ENCODE assay signal across 10 mouse cellular contexts in genomic region chr7:118409421-118409820, GRCm38 (mm10). TPM values are rescaled to one million over a fixed set of nuclear protein-coding genes. Genes with fewer than 3 reads are reported as not detected.
DNase-seq lines count a peak whose midpoint lies in the region; ATAC-seq and TF ChIP-seq lines count a peak whose summit lies in the region.
"Had no signal": no experiment of that assay in that cellular context is flagged by ENCODE, and none has a peak within 500 bp of the region (broad histone marks: within the 10 kb centered on the region; RNA-seq: fewer than 3 reads in every experiment).

No protein-coding gene starts in this region.

- no peak overlapping the region for H3K9ac ChIP-seq in forebrain, postnatal 0 days
- no peak overlapping the region for H3K9ac ChIP-seq in forebrain, embryonic 14.5 days (ENCODE audit: low read length)
- H3K9ac ChIP-seq: limb, embryonic 13.5 days had no signal

- TF ChIP-seq POLR2A in brain, embryonic 14.5 days (IDR thresholded peaks at IDR 0.05; ENCODE audit: borderline replicate concordance, extremely low read depth, insufficient read depth, insufficient read length, poor library complexity, severe bottlenecking): no peak

- no peaks in the 10 kb centered on the region for H3K27me3 ChIP-seq in forebrain, postnatal 0 days (ENCODE audit: insufficient read depth, low read length)
- no peaks in the 10 kb centered on the region for H3K27me3 ChIP-seq in forebrain, embryonic 14.5 days (replicated peaks; ENCODE audit: control insufficient read depth, insufficient read depth, low read length)
- H3K27me3 ChIP-seq: limb, embryonic 13.5 days had no signal

- H3K36me3 ChIP-seq in forebrain, postnatal 0 days (ENCODE audit: insufficient read depth): no peaks in the 10 kb centered on the region
- H3K36me3 ChIP-seq in forebrain, embryonic 14.5 days (ENCODE audit: control insufficient read depth, insufficient read depth, low read length): no peaks in the 10 kb centered on the region
- H3K36me3 ChIP-seq: limb, embryonic 13.5 days had no signal

- no peak overlapping the region for H3K27ac ChIP-seq in forebrain, postnatal 0 days (ENCODE audit: low read depth, low read length)
- no peak overlapping the region for H3K27ac ChIP-seq in forebrain, embryonic 14.5 days (ENCODE audit: low read depth, low read length)
- H3K27ac ChIP-seq: limb, embryonic 13.5 days had no signal

- no peak overlapping the region for H3K4me3 ChIP-seq in forebrain, postnatal 0 days (ENCODE audit: low read depth, low read length)
- no peak overlapping the region for H3K4me3 ChIP-seq in forebrain, embryonic 14.5 days (ENCODE audit: low read depth, low read length)
- H3K4me3 ChIP-seq: limb, embryonic 13.5 days had no signal

- no peak overlapping the region for H3K4me2 ChIP-seq in forebrain, postnatal 0 days (ENCODE audit: low read depth)
- H3K4me2 ChIP-seq in forebrain, embryonic 14.5 days (ENCODE audit: low read length): no peak overlapping the region
- H3K4me2 ChIP-seq: limb, embryonic 13.5 days had no signal

- no peaks in the 10 kb centered on the region for H3K9me3 ChIP-seq in forebrain, postnatal 0 days (ENCODE audit: low read length)
- H3K9me3 ChIP-seq in forebrain, embryonic 14.5 days (replicated peaks; ENCODE audit: control insufficient read depth, low read length): no peaks in the 10 kb centered on the region
- H3K9me3 ChIP-seq: limb, embryonic 13.5 days had no signal

- 36% methylated on average over 2 of the region's 2 CpGs for WGBS in forebrain, postnatal 0 days
- 36% methylated on average over 2 of the region's 2 CpGs for WGBS in forebrain, embryonic 14.5 days

- ATAC-seq in forebrain, postnatal 0 days: no peak
- ATAC-seq in forebrain, embryonic 14.5 days: no peak

- DNase-seq in forebrain, postnatal 0 days: no peak
- no peak for DNase-seq in forebrain, embryonic 14.5 days (ENCODE audit: low spot score)
- peak; percentile 9 to 12 for DNase-seq in lung, adult 18-20 months
- DNase-seq in lung, postnatal 4 days: no peak
- peak; percentile 12 for DNase-seq in brain, embryonic 14.5 days (ENCODE audit: low read depth)
- peak; percentile 33 for DNase-seq in lung, postnatal 36 days
- no peak for DNase-seq in right cerebral cortex, adult 18-20 months
- no peak for DNase-seq in gastrocnemius, postnatal 4 days (ENCODE audit: low spot score in 2 of 2)

- H3K4me1 ChIP-seq in forebrain, postnatal 0 days (ENCODE audit: insufficient read depth): no peaks in the 10 kb centered on the region
- no peaks in the 10 kb centered on the region for H3K4me1 ChIP-seq in forebrain, embryonic 14.5 days (ENCODE audit: control insufficient read depth, insufficient read depth, low read length)

- peak; percentile 36 for TF ChIP-seq CTCF in forebrain, postnatal 0 days (IDR thresholded peaks at IDR 0.05; ENCODE audit: low read depth)
- TF ChIP-seq CTCF in brain, embryonic 14.5 days (IDR thresholded peaks at IDR 0.05; ENCODE audit: borderline replicate concordance, extremely low read depth, insufficient read depth, insufficient read length): peak; percentile 50; the same call in 1 of the 2 replicates

RNA-seq across cellular contexts. Expression of gene Syt17, which starts 38.6 kb away (rescaled TPM):
- total RNA-seq in forebrain, postnatal 0 days (2014; rRNA removed): 19.6 and 22.5 TPM in 2 replicates
- 10.4 and 18.2 TPM in 2 replicates for polyA plus RNA-seq in forebrain, postnatal 0 days (2015; fragmentation: Nextera tagmentation; extraction: Ambion mirVana)
- polyA plus RNA-seq in forebrain, embryonic 14.5 days (2014; fragmentation: Nextera tagmentation; extraction: Ambion mirVana): 5.0 and 6.2 TPM in 2 replicates
- polyA plus RNA-seq in brain, embryonic 14.5 days (2012; rRNA removed): 10.5 and 13.4 TPM in 2 replicates
- 1 to 10 TPM; 3.7 to 3.9 TPM for total RNA-seq in gastrocnemius, postnatal 4 days (2021)
- total RNA-seq: granulocyte monocyte progenitor cell, adult 5-6 weeks had no signal

Comparison
In these comparisons a context has a peak if more than half of its experiments do, and no peak if none do; other contexts are left out.
1. DNase-seq: peak in lung, adult 18-20 months (2 of 2), brain, embryonic 14.5 days (single experiment) and lung, postnatal 36 days (single experiment); none in forebrain, postnatal 0 days (single experiment), forebrain, embryonic 14.5 days (single experiment), lung, postnatal 4 days (0 of 2), right cerebral cortex, adult 18-20 months (single experiment) and gastrocnemius, postnatal 4 days (0 of 2).